Mouse (Mus musculus) intestine, embryonic 14.5 days (tissue): Measurements from ENCODE around the gene Galnt4. TPM values are rescaled to one million over a fixed set of nuclear protein-coding genes. Genes with fewer than 3 reads are reported as not detected.

Source experiments
- ATAC-seq: fragments of 200-750 bp; cut with Nextera tagmentation; replicated peaks from 2 replicates; pipeline ENCODE4 v1.8.0; 2017; ENCODE audit warnings: low read depth, moderate number of reproducible peaks, moderate TSS enrichment, moderate library complexity; ENCODE audit not compliant: low FRiP score, low TSS enrichment
- DNase-seq: peaks from one replicate; pipeline ENCODE4 v3.0.0-alpha.2; 2018; ENCODE audit warnings: low spot score
- H3K27ac ChIP-seq: fragments of 300-500 bp; sonication (generic); 2 replicates; pipeline ENCODE4 v1.5.1; 2014; ENCODE audit warnings: low read depth, mild to moderate bottlenecking, control low read depth
- H3K27me3 ChIP-seq: fragments of 300-500 bp; sonication (generic); replicated peaks from 2 replicates; pipeline ENCODE4 v1.6.1; 2014; ENCODE audit warnings: low read length, control low read depth; ENCODE audit not compliant: control insufficient read depth, insufficient read depth
- H3K36me3 ChIP-seq: fragments of 300-500 bp; sonication (generic); 2 replicates; pipeline ENCODE4 v1.6.1; 2014; ENCODE audit warnings: low read length, control low read depth; ENCODE audit not compliant: control insufficient read depth, insufficient read depth
- H3K4me1 ChIP-seq: fragments of 300-500 bp; sonication (generic); replicated peaks from 2 replicates; pipeline ENCODE4 v1.6.1; 2014; ENCODE audit warnings: low read length, control low read depth, mixed read lengths; ENCODE audit not compliant: control insufficient read depth, insufficient read depth
- H3K4me2 ChIP-seq: fragments of 300-500 bp; sonication (generic); 2 replicates; pipeline ENCODE4 v1.6.1; 2014; ENCODE audit warnings: low read length
- H3K4me3 ChIP-seq: fragments of 300-500 bp; sonication (generic); 2 replicates; pipeline ENCODE4 v1.5.1; 2014; ENCODE audit warnings: low read depth, low read length, control low read depth, mixed read lengths
- H3K9ac ChIP-seq: fragments of 300-500 bp; sonication (generic); 2 replicates; pipeline ENCODE4 v1.6.1; 2014; ENCODE audit warnings: mild to moderate bottlenecking, low read length
- H3K9me3 ChIP-seq: fragments of 300-500 bp; sonication (generic); 2 replicates; pipeline ENCODE4 v1.6.1; 2016; ENCODE audit warnings: low read length, control low read depth; ENCODE audit not compliant: control insufficient read depth
- WGBS: fragments of 180-500 bp; shearing (Covaris S2); extraction: QIAGEN DNeasy Blood & Tissue Kit; methylation state at CpG from one replicate; pipeline ENCODE4 v1.1.7; 2014; 5-methylcytosine and 5-hydroxymethylcytosine counted together
- polyA plus RNA-seq: library from polyadenylated mRNA; unstranded; fragments of >200 nt; fragmentation: Nextera tagmentation; extraction: Ambion mirVana; gene quantifications from 2 replicates; pipeline ENCODE4 v1.2.1, GENCODE M21; 2014

Galnt4 gene
- polyA plus RNA-seq, 1 experiment from 2014 or later, result 24.2 TPM

DNA sequence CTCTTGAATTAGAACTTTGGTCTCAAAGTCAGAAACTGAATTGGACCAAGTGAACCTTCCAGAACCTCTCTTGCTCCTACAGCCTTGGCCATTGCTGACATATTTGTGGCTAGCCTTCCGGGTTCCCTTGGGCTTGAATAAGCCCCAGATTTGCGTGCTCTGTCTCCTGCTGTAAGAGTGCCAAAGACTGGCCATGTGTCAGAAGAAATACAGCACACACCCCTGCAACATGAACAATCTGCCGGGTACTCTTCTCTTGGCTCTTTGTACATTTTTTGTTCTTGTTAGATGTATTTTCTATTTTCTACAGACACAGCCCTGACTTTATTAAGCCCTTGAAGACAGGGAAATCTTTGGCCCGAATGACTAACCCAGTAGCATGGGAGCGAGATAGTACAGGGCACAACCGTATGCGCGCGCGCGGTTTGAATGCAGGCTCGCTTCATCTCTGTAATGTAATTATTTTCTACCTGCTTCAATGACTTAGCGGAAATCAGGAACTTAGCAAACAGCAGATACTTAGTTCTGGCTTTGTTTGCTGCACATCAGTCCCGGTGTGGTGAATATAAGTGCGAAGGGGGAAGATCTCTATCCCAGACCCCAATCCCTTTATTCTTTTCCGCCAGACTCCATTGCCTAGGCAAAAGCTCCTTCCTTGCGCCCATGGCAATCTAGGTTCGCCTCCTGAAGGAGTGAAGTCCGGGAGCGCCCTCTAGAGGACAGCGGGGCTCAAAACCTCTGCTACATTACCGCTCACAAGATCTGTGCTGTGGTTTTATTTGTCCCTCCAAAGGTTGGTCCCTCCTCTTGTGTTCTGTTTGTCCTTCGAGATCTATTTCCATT lies 23.3 kb upstream of the Galnt4 start:
- Histone ChIP-seq H3K4me1 (no peaks in the 10 kb centered on the region), H3K9me3 (no peaks in the 10 kb centered on the region), H3K4me2 (no peak overlapping the region), H3K27ac (no peak overlapping the region), H3K9ac (no peak overlapping the region), H3K36me3 (no peaks in the 10 kb centered on the region), H3K4me3 (no peak overlapping the region), H3K27me3 (no peaks in the 10 kb centered on the region)
- ATAC-seq, result 0 out of 2 replicates have a peak, but pooled peaks have one; percentile 58
- peak; percentile 95 for DNase-seq
- WGBS, result 50% methylated on average over 23 of the region's 23 CpGs

DNA sequence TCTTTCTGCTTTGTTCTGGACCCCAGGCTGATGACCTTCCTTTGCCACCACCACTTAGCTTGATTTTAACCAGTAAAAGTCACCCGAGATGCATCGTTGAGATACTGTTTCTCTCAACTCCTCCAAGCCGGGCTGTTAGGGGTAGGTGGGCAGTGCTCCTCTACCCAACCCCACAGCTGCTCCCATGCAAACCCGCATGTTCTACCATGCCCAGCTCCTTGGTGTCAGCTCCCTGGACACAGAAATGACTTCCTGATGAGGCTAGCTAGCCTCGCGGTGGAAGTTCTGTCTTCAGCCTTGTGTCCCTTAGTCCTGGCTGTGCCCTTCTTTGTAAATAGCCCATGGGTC lies 22.7 kb upstream of the Galnt4 start:
- Histone ChIP-seq H3K4me3 (no peak overlapping the region), H3K27me3 (no peaks in the 10 kb centered on the region), H3K4me1 (no peaks in the 10 kb centered on the region), H3K4me2 (no peak overlapping the region), H3K9ac (no peak overlapping the region), H3K36me3 (no peaks in the 10 kb centered on the region), H3K27ac (no peak overlapping the region), H3K9me3 (no peaks in the 10 kb centered on the region)
- WGBS, result 59% methylated on average over 6 of the region's 6 CpGs
- ATAC-seq (no peak), DNase-seq (no peak)

DNA sequence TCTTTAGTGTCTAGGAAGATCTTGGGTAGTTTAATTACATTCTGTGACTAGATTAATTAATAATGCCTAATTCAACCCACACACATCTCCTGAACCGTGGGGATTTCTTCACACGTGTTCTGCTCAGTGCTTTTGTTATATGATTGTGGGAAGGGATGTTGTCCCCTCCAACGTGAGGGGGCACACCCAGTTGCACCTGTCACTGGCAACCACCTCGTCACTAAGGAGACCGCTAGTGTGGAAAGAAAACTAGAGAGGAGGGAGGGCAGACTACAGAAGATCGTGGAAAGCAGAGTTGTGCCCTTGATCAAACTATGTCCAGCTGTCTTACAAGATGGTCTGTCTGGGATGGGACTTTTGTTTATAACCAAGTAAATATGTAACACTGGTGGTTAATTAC lies 21.9 kb upstream of the Galnt4 start:
- no peak for ATAC-seq
- Histone ChIP-seq H3K27ac (no peak overlapping the region), H3K27me3 (no peaks in the 10 kb centered on the region), H3K4me1 (no peaks in the 10 kb centered on the region), H3K4me3 (no peak overlapping the region), H3K9me3 (no peaks in the 10 kb centered on the region), H3K4me2 (no peak overlapping the region), H3K9ac (no peak overlapping the region), H3K36me3 (no peaks in the 10 kb centered on the region)
- no peak for DNase-seq
- 68% methylated on average over 6 of the region's 6 CpGs for WGBS

GRCm38 (mm10) chr10:99089906-99090305 lies 18.1 kb upstream of the Galnt4 start:
- Histone ChIP-seq H3K27ac (no peak overlapping the region), H3K9ac (no peak overlapping the region), H3K4me3 (no peak overlapping the region), H3K36me3 (no peaks in the 10 kb centered on the region), H3K4me2 (no peak overlapping the region), H3K4me1 (no peaks in the 10 kb centered on the region), H3K27me3 (no peaks in the 10 kb centered on the region), H3K9me3 (no peaks in the 10 kb centered on the region)
- no peak for DNase-seq
- ATAC-seq, result no peak
- WGBS, result 80% methylated on average over 6 of the region's 6 CpGs

DNA sequence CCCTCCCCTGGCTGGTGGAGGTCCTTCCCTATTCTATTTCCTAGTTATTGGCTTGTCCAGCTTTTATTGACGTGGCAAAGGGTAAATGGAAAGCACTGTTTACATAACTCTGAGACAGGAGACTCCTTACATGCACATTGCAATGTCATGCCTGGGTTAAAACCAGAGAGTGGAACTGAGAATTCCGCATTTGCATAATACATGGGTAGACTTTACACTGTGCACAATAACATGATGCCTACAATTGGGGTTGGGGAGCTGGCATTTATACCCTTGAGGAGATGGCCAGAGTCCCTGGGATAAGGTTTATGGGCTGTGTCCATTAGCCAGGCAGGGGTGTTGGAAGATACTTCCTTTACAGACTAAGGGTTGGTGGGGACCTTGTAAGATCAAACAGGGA lies 14.6 kb upstream of the Galnt4 start:
- Histone ChIP-seq H3K4me3 (no peak overlapping the region), H3K4me2 (no peak overlapping the region), H3K27me3 (no peaks in the 10 kb centered on the region), H3K27ac (no peak overlapping the region), H3K9ac (no peak overlapping the region), H3K9me3 (no peaks in the 10 kb centered on the region), H3K4me1 (no peaks in the 10 kb centered on the region), H3K36me3 (no peaks in the 10 kb centered on the region)
- DNase-seq (no peak), ATAC-seq (no peak)
- 67% methylated on average over 2 of the region's 2 CpGs for WGBS

DNA sequence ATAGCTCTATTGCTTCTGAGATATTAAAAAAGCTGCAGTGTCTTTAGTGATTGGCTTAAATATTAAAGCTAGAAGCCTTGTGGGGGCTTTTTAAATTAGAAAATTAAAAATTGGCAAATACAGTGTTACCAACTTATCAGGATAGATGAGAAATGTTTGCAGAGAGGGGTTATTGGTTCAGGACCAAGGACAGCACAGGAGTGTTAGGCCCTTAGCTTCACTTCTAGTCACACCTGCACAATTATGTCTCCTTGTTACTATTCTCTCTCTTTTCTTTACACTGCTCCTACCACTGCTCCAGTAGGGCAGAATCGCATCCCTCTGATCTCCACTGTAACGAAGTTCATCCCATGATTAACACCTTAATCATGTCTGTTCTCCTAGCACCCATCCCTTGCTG lies 12.8 kb upstream of the Galnt4 start:
- Histone ChIP-seq H3K4me1 (no peaks in the 10 kb centered on the region), H3K9ac (no peak overlapping the region), H3K4me3 (no peak overlapping the region), H3K27me3 (no peaks in the 10 kb centered on the region), H3K4me2 (no peak overlapping the region), H3K9me3 (no peaks in the 10 kb centered on the region), H3K36me3 (no peaks in the 10 kb centered on the region), H3K27ac (no peak overlapping the region)
- 77% methylated on average over 2 of the region's 2 CpGs for WGBS
- no peak for ATAC-seq
- DNase-seq, result no peak

GRCm38 (mm10) chr10:99097374-99097773 lies 10.6 kb upstream of the Galnt4 start:
- H3K27ac ChIP-seq, result no peak overlapping the region
- H3K4me1 ChIP-seq, result no peaks in the 10 kb centered on the region
- no peak overlapping the region for H3K9ac ChIP-seq
- ATAC-seq (no peak), DNase-seq (no peak)
- WGBS, result 73% methylated on average over 10 of the region's 10 CpGs
- no peaks in the 10 kb centered on the region for H3K36me3 ChIP-seq
- no peak overlapping the region for H3K4me2 ChIP-seq
- H3K4me3 ChIP-seq, result no peak overlapping the region
- H3K27me3 ChIP-seq, result no peaks in the 10 kb centered on the region
- no peaks in the 10 kb centered on the region for H3K9me3 ChIP-seq

DNA sequence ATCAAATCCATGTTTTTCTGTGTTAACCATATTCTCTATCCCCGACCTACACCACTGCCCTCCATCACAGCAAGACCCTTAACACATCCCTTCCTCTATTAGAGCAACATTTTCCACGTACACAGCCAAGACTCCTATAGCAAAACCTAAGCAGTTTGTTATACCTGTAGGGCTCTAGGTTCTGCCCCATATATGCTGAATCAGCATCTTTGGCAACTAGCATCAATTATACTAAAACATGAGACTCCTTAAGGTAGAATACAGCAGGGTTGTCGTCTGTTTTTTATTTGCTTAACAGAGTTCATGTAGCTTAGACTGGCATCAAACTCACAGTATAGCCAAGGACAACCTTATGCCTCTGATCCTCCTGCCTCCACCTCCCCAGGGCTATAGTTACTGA lies 2.4 kb upstream of the Galnt4 start:
- Histone ChIP-seq H3K9ac (no peak overlapping the region), H3K36me3 (peaks cover 14% of the 10 kb centered on the region; the same call in 1 of the 2 replicates), H3K4me1 (peaks cover 9% of the 10 kb centered on the region; the same call in 1 of the 2 replicates), H3K27me3 (no peaks in the 10 kb centered on the region), H3K27ac (no peak overlapping the region), H3K9me3 (peaks cover 11% of the 10 kb centered on the region; the same call in 1 of the 2 replicates), H3K4me3 (no peak overlapping the region), H3K4me2 (peak overlapping the region; percentile 77; the same call in 1 of the 2 replicates)
- WGBS, result 86% methylated on average over 3 of the region's 3 CpGs
- ATAC-seq, result no peak
- no peak for DNase-seq

- DNase-seq, result no peak
- no peak for ATAC-seq
- no peak overlapping the region for H3K27ac ChIP-seq
- WGBS, result 34% methylated on average over 8 of the region's 8 CpGs
- no peaks in the 10 kb centered on the region for H3K27me3 ChIP-seq
- peak overlapping the region; percentile 77 for H3K4me2 ChIP-seq
- peaks cover 16% of the 10 kb centered on the region; the same call in 1 of the 2 replicates for H3K36me3 ChIP-seq
- peaks cover 12% of the 10 kb centered on the region; the same call in 1 of the 2 replicates for H3K4me1 ChIP-seq
- peak overlapping the region; percentile 83 for H3K4me3 ChIP-seq
- peak overlapping the region; percentile 87 for H3K9ac ChIP-seq
- H3K9me3 ChIP-seq, result peaks cover 11% of the 10 kb centered on the region; the same call in 1 of the 2 replicates
Observed at GRCm38 (mm10) chr10:99106311-99106702, 1.7 kb upstream of the Galnt4 start.
